Mouse (Mus musculus) forebrain, embryonic 16.5 days (tissue): ENCODE measurements at regions not wholly inside any gene's neighbourhood (a gene's known extent, or its start where the extent isn't known, plus 50 kb on each side); places are given as distances from the start of the nearest gene placed in this dataset.

ENCODE experiments used
- ATAC-seq: fragments of 200-750 bp; cut with Nextera tagmentation; 2 replicates; pipeline ENCODE4 v1.8.0; 2017; ENCODE audit warnings: mild to moderate bottlenecking, moderate library complexity
- H3K27ac ChIP-seq: fragments of 300-500 bp; sonication (generic); 2 replicates; pipeline ENCODE4 v1.5.1; 2014; ENCODE audit warnings: low read length, control low read depth
- H3K27me3 ChIP-seq: fragments of 300-500 bp; sonication (generic); replicated peaks from 2 replicates; pipeline ENCODE4 v1.6.1; 2014; ENCODE audit warnings: low read length; ENCODE audit not compliant: control insufficient read depth, insufficient read depth
- H3K36me3 ChIP-seq: fragments of 300-500 bp; sonication (generic); 2 replicates; pipeline ENCODE4 v1.6.1; 2014; ENCODE audit not compliant: control insufficient read depth, insufficient read depth
- H3K4me1 ChIP-seq: fragments of 300-500 bp; sonication (generic); replicated peaks from 2 replicates; pipeline ENCODE4 v1.6.1; 2014; ENCODE audit warnings: low read length; ENCODE audit not compliant: control insufficient read depth, insufficient read depth
- H3K4me2 ChIP-seq: fragments of 300-500 bp; sonication (generic); 2 replicates; pipeline ENCODE4 v1.6.1; 2014; ENCODE audit warnings: mild to moderate bottlenecking, low read length, control low read depth
- H3K4me3 ChIP-seq: fragments of 300-500 bp; sonication (generic); replicated peaks from 2 replicates; pipeline ENCODE4 v1.5.1; 2014; ENCODE audit warnings: mild to moderate bottlenecking, low read length, control low read depth
- H3K9ac ChIP-seq: fragments of 300-500 bp; sonication (generic); replicated peaks from 2 replicates; pipeline ENCODE4 v1.6.1; 2014; ENCODE audit warnings: low read depth, low read length, control low read depth
- H3K9me3 ChIP-seq: fragments of 300-500 bp; sonication (generic); 2 replicates; pipeline ENCODE4 v1.6.1; 2016; ENCODE audit warnings: low read length; ENCODE audit not compliant: control insufficient read depth
- WGBS: fragments of 180-500 bp; shearing (Covaris S2); extraction: QIAGEN DNeasy Blood & Tissue Kit; methylation state at CpG from one replicate; pipeline ENCODE4 v1.1.7; 2014; 5-methylcytosine and 5-hydroxymethylcytosine counted together

- H3K9ac ChIP-seq: no peak overlapping the region
- ATAC-seq: no peak
- H3K27ac ChIP-seq: no peak overlapping the region
- H3K4me2 ChIP-seq: no peak overlapping the region
- H3K36me3 ChIP-seq: no peaks in the 10 kb centered on the region
- WGBS: 79% methylated on average over 3 of the region's 3 CpGs
- no peaks in the 10 kb centered on the region for H3K27me3 ChIP-seq
- H3K4me3 ChIP-seq: no peak overlapping the region
- H3K4me1 ChIP-seq: no peaks in the 10 kb centered on the region
- no peaks in the 10 kb centered on the region for H3K9me3 ChIP-seq
These were observed 356.4 kb downstream of the Cd109 start for GRCm38 (mm10) chr9:78971731-78972130.

DNA sequence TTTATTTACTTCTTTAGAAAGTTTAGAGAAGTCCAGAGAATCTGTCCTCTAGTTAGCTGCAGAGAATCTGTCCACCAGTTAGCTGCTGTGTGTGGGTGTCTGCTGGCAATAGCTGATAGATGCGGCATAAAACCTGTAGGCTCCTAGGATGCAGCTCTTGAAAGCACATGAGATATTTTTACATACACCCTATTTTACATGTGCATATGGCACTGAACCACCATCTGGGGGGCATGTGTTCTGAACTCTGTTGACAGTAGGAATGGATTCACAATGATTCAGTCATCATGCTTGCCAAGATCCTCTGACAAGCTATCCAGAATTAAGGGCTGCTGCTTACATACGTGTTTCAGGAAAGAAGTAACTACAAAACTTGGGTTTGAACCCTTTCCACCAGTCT lies 368.4 kb downstream of the Cd109 start:
- no peak overlapping the region for H3K27ac ChIP-seq
- H3K4me2 ChIP-seq: no peak overlapping the region
- no peaks in the 10 kb centered on the region for H3K36me3 ChIP-seq
- no peak overlapping the region for H3K4me3 ChIP-seq
- no peaks in the 10 kb centered on the region for H3K9me3 ChIP-seq
- H3K27me3 ChIP-seq: no peaks in the 10 kb centered on the region
- no peaks in the 10 kb centered on the region for H3K4me1 ChIP-seq
- ATAC-seq: peak; percentile 69; the same call in 1 of the 2 replicates
- no peak overlapping the region for H3K9ac ChIP-seq
- 72% methylated on average over 2 of the region's 2 CpGs for WGBS

GRCm38 (mm10) chr9:78985184-78985864 lies 370.0 kb downstream of the Cd109 start:
- 89% methylated on average over 5 of the region's 5 CpGs for WGBS
- H3K4me3 ChIP-seq: no peak overlapping the region
- H3K27me3 ChIP-seq: no peaks in the 10 kb centered on the region
- ATAC-seq: no peak
- no peaks in the 10 kb centered on the region for H3K36me3 ChIP-seq
- H3K4me1 ChIP-seq: no peaks in the 10 kb centered on the region
- H3K27ac ChIP-seq: no peak overlapping the region
- H3K9ac ChIP-seq: no peak overlapping the region
- H3K4me2 ChIP-seq: no peak overlapping the region
- no peaks in the 10 kb centered on the region for H3K9me3 ChIP-seq

DNA sequence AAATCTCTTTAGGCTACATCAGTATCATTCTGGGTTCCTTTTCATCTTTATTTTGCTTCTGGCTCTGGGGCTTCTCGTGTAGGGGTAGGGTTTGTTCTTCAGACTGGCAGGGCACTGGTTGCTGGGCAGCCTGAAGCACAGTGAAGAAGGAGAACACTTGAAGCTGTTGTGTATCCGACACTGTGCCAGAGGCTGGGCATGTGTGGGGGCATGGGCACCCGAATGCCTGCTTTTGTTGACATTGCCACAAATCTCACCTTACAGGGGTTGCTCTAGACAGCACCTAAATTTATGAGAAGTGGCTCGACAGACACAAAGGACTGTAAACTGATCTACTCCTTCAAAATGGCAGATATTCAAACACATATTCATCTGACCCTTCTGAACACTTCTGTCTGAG lies 376.0 kb downstream of the Cd109 start:
- no peak overlapping the region for H3K9ac ChIP-seq
- WGBS: 65% methylated on average over 4 of the region's 4 CpGs
- H3K27me3 ChIP-seq: no peaks in the 10 kb centered on the region
- H3K27ac ChIP-seq: no peak overlapping the region
- H3K4me1 ChIP-seq: no peaks in the 10 kb centered on the region
- no peak overlapping the region for H3K4me2 ChIP-seq
- no peak overlapping the region for H3K4me3 ChIP-seq
- H3K36me3 ChIP-seq: no peaks in the 10 kb centered on the region
- H3K9me3 ChIP-seq: no peaks in the 10 kb centered on the region
- ATAC-seq: no peak

GRCm38 (mm10) chr9:79001081-79001480 lies 385.7 kb downstream of the Cd109 start:
- no peaks in the 10 kb centered on the region for H3K36me3 ChIP-seq
- H3K4me3 ChIP-seq: no peak overlapping the region
- no peak for ATAC-seq
- no peak overlapping the region for H3K9ac ChIP-seq
- no peaks in the 10 kb centered on the region for H3K9me3 ChIP-seq
- no peaks in the 10 kb centered on the region for H3K27me3 ChIP-seq
- H3K27ac ChIP-seq: no peak overlapping the region
- no peaks in the 10 kb centered on the region for H3K4me1 ChIP-seq
- H3K4me2 ChIP-seq: no peak overlapping the region

DNA sequence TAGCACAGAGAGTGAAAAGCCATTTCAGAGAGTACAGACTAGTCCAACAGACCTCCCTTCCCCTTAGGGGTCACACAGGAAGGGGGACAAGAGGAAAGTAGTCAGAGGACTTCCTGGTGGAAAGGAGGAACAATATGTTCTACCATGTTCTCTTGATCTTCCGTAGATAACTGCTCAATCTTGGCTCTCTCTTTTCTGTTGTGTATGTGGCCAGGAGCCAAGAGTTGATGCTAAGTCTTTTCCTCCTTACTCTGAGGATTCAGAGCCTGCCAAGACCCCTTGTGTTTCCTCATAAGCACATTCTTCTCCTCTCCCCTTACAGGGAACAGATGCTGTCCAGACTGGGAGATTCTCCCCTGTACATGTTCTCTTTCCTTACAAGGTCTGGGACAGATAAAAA lies 386.6 kb downstream of the Cd109 start:
- ATAC-seq: no peak
- Histone ChIP-seq H3K4me1 (no peaks in the 10 kb centered on the region), H3K4me2 (no peak overlapping the region), H3K4me3 (no peak overlapping the region), H3K9ac (no peak overlapping the region), H3K9me3 (no peaks in the 10 kb centered on the region), H3K27me3 (no peaks in the 10 kb centered on the region), H3K27ac (no peak overlapping the region), H3K36me3 (no peaks in the 10 kb centered on the region)
- 48% methylated on average over 1 of the region's 1 CpGs for WGBS

DNA sequence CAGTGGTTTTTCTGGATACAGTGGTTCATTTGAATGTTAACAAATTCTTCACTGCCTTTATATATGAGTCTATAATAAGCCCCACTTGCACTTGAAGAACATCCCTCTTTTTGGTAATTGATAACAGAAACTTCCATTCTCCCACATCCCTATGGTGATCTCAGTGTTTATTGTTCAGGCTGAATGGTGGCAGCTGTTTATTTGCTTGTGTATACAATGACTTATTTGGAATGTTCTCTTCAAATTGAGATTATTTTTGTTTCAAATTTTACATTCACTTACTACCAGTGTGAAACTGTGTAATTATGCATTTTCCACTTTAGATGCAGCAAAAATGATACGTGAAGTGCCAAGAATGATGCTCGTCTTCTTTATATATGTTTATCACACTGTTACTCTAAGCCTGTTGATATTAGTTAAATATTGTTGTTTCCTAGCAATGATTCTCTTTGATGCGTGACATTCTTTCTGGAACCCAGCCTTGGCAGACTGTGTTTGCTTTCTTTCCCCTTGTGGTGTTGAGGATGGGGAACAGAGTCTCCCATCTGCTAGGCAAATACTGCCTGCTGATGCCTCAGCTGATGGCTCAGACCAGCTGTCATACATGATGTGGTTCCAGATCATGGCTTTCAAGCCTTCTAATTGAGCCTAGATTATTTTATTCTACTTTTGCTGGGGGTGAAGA lies 389.1 kb downstream of the Cd109 start:
- Histone ChIP-seq H3K9me3 (no peaks in the 10 kb centered on the region), H3K9ac (no peak overlapping the region), H3K36me3 (no peaks in the 10 kb centered on the region), H3K4me2 (no peak overlapping the region), H3K4me3 (no peak overlapping the region), H3K27ac (no peak overlapping the region), H3K27me3 (no peaks in the 10 kb centered on the region), H3K4me1 (no peaks in the 10 kb centered on the region)
- WGBS: 50% methylated on average over 3 of the region's 3 CpGs
- peak; percentile 98 for ATAC-seq

- H3K27ac ChIP-seq: no peak overlapping the region
- no peak overlapping the region for H3K4me2 ChIP-seq
- ATAC-seq: no peak
- H3K9ac ChIP-seq: no peak overlapping the region
- no peaks in the 10 kb centered on the region for H3K36me3 ChIP-seq
- 81% methylated on average over 2 of the region's 2 CpGs for WGBS
- no peaks in the 10 kb centered on the region for H3K27me3 ChIP-seq
- no peaks in the 10 kb centered on the region for H3K9me3 ChIP-seq
- H3K4me3 ChIP-seq: no peak overlapping the region
- no peaks in the 10 kb centered on the region for H3K4me1 ChIP-seq
These were observed 406.9 kb downstream of the Cd109 start for GRCm38 (mm10) chr9:79022291-79022690.

DNA sequence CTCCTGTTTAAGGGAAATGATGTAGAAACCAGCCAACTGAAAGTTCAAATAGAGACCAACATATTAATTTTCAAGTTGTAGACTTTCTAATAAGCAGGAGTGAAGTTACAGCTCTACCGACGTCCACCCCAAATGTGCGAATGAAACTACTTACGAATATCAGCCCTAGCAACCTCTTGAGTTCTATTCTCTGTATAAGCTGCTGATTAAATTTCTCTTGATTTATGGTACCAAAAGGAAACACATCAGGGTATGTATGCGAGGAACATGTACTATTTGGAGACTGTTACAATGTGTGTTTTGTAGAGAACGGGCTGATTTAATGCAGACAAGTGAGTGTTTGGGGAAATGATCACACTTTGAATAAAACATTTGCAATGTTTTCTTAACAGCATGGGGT lies 412.9 kb downstream of the Cd109 start:
- ATAC-seq: no peak
- Histone ChIP-seq H3K4me3 (no peak overlapping the region), H3K9me3 (no peaks in the 10 kb centered on the region), H3K9ac (no peak overlapping the region), H3K36me3 (no peaks in the 10 kb centered on the region), H3K27ac (no peak overlapping the region), H3K4me1 (no peaks in the 10 kb centered on the region), H3K4me2 (no peak overlapping the region), H3K27me3 (no peaks in the 10 kb centered on the region)
- 90% methylated on average over 6 of the region's 6 CpGs for WGBS
